Mouse (Mus musculus) cortical plate, adult 2 months (tissue): ENCODE results near the gene Casq2.

ENCODE experiments used
- CTCF ChIP-seq: fragments of 200-500 bp; IDR thresholded peaks from 2 replicates; pipeline ENCODE4 v1.5.1; 2011; ENCODE audit warnings: mild to moderate bottlenecking, control low read depth, low read length; ENCODE audit not compliant: insufficient read depth; ENCODE audit errors: extremely low read depth
- POLR2A ChIP-seq: fragments of 200-500 bp; IDR thresholded peaks from 2 replicates; pipeline ENCODE4 v1.6.1; 2011; ENCODE audit warnings: mild to moderate bottlenecking, low read length, control low read depth; ENCODE audit not compliant: insufficient read depth; ENCODE audit errors: extremely low read depth

DNA sequence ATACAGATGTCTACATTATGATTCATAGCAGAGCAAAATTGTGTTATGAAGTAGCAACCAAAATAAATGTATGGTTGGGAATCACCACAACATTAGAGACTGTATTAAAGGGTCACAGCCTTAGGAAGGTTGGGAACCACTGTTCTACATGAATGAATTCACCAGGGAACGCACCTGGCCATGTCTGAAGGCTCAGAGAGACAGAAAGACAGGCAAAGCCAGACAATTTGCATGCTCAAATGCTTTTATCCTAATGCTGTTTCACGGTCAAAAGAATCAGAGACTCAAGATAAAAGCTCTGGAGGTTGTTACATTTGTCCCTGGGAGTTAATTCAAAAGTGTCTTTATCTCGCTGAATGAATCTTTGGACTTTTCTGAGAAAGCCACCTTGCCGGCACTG lies 65.6 kb downstream of the Casq2 start:
- TF ChIP-seq CTCF (no peak), POLR2A (no peak)
